Mouse (Mus musculus) E14TG2a.4 (cell line): ENCODE results near the gene Slamf8.
A peak's percentile ranks its signal among the peaks of the same experiment; 100 is the strongest.

Experiments
- H3K27me3 ChIP-seq: 2 replicates; pipeline ENCODE4 v1.6.1; 2014; ENCODE audit warnings: low read length, control low read depth; ENCODE audit not compliant: insufficient read depth
- H3K36me3 ChIP-seq: 2 replicates; pipeline ENCODE4 v1.6.1; 2014; ENCODE audit warnings: low read length, control low read depth; ENCODE audit not compliant: insufficient read depth
- H3K4me1 ChIP-seq: replicated peaks from 2 replicates; pipeline ENCODE4 v1.6.1; 2014; ENCODE audit warnings: low read depth, low read length, control low read depth
- H3K4me3 ChIP-seq: replicated peaks from 2 replicates; pipeline ENCODE4 v1.5.1; 2014; ENCODE audit warnings: mild to moderate bottlenecking, low read length
- H3K9me3 ChIP-seq: 2 replicates; pipeline ENCODE4 v1.6.1; 2014; ENCODE audit warnings: low read length, control low read depth
- CTCF ChIP-seq: conservative IDR thresholded peaks from 2 replicates; pipeline ENCODE4 v1.5.1; 2014; ENCODE audit warnings: low read length
- NANOG ChIP-seq: IDR thresholded peaks from 2 replicates; pipeline ENCODE4 v1.6.1; 2014; ENCODE audit warnings: borderline replicate concordance, low read length, mixed read lengths
- POU5F1 ChIP-seq: IDR thresholded peaks from 2 replicates; pipeline ENCODE4 v1.6.1; 2014; ENCODE audit warnings: low read length, borderline replicate concordance

Gene Slamf8

DNA sequence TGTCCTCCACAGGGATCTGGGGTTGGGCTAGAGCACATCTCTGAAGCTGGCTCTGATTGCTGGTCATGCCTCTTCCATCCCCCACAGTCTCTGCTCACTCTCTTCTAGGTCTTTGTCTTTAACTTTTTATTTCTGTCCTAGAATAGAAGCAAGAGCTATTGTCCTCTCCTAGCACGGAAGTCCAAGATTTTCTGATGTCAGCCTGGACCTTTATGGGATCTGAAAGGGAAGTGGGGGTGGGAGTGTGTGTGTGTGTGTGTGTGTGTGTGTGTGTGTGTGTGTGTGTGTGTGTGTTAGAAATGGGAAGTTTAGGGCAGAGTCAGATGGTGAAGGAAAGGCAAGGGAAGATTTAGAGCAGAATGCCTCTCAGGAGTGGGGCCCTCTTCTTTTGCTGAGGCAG is 37.7 kb downstream of the Slamf8 start:
- H3K9me3 ChIP-seq, result peaks cover 7% of the 10 kb centered on the region; the same call in 1 of the 2 replicates
- H3K4me3 ChIP-seq, result no peak overlapping the region
- peaks cover 77% of the 10 kb centered on the region for H3K27me3 ChIP-seq
- TF ChIP-seq POU5F1 (no peak), NANOG (no peak), CTCF (no peak)
- H3K4me1 ChIP-seq, result peaks cover 41% of the 10 kb centered on the region
- no peaks in the 10 kb centered on the region for H3K36me3 ChIP-seq

DNA sequence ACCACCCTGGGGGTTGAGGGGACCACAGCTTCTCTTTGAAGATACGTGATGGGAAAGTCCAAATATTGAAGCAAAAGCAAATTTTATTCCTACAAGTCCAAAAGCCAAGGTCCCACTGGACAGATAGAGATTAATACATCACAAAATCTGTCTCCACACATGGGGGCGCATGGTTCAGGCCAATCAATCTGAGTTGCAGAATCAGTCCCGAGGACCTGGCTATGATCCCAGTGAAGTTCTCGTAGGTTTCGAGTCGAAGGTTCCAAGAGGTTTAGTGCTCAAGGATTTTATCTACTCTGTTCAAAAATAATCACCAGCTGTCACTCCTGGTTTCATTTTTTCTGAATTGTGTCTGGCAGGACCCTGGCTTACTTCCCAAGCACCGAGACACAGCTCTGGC is 39.4 kb downstream of the Slamf8 start:
- H3K4me3 ChIP-seq, result no peak overlapping the region
- H3K9me3 ChIP-seq, result peaks cover 7% of the 10 kb centered on the region; the same call in 1 of the 2 replicates
- H3K36me3 ChIP-seq, result no peaks in the 10 kb centered on the region
- peaks cover 33% of the 10 kb centered on the region for H3K4me1 ChIP-seq
- H3K27me3 ChIP-seq, result peaks cover 74% of the 10 kb centered on the region
- no peak for TF ChIP-seq CTCF
- TF ChIP-seq POU5F1, result no peak
- no peak for TF ChIP-seq NANOG

DNA sequence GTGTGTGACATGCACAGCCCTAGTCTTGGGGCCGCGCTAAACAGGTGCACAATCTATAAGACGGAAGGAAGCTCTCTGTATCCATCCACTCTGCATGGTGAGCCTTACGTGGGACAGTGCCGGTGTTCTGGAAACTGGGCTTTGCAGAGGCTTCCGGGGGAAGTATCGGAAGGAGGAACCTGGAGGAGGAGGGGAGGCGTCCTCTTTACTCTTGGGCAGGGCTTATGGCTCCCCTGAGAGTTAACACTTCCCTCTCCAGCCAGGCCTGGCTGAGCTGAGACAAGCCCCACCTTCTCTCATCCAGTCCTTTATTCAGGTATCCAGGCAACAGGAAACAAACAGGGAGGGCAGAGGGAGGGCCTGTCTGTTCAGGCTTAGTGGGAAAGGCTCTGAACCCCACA is 39.8 kb downstream of the Slamf8 start:
- TF ChIP-seq NANOG, result no peak
- TF ChIP-seq CTCF, result no peak
- TF ChIP-seq POU5F1, result no peak
- Histone ChIP-seq H3K4me3 (peak overlapping the region; percentile 78), H3K9me3 (peaks cover 7% of the 10 kb centered on the region; the same call in 1 of the 2 replicates), H3K27me3 (peaks cover 74% of the 10 kb centered on the region), H3K36me3 (no peaks in the 10 kb centered on the region), H3K4me1 (peaks cover 28% of the 10 kb centered on the region)

DNA sequence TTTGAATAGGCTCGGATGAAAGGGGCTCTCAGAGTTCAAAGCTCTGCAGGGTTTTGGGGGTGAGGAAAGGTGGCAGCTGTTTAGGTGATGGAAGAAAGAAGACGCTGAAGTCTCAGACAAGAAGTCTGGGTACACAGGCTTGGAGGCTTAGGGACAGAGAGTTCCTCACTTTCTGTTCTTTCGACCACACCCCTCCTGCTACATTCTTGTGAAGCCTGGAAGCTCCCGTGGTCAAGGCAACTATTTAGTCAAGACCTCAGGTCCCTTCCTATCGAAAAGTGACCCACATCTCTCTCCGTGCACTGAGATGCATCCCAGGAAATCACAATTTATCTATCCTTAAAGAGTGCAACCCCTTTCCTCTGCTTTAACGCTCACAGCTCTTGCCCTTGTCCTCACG is 40.7 kb downstream of the Slamf8 start:
- TF ChIP-seq POU5F1, result no peak
- TF ChIP-seq NANOG, result no peak
- no peak for TF ChIP-seq CTCF
- Histone ChIP-seq H3K4me1 (peaks cover 34% of the 10 kb centered on the region), H3K9me3 (peaks cover 3% of the 10 kb centered on the region; the same call in 1 of the 2 replicates), H3K27me3 (peaks cover 74% of the 10 kb centered on the region), H3K36me3 (no peaks in the 10 kb centered on the region), H3K4me3 (peak overlapping the region; percentile 78)

DNA sequence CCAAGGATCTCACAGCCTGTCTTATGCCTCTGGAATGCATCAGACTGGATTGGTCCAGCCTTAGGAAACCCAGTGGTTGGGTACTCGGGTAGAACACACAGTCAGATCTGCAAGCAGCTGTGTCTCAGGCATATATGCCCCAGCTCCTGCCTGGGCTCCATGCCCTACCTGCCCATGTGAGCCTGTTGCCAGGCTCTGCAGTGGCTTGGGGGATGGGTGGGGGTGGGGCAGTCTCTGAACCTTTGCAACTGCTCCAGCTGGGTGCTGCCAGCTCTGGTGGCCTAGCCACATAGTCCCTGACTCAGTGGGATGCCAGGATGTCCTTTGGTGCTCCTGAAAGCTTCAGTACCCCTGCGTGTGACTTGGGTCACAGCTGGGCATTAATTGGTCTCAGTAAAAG is 41.1 kb downstream of the Slamf8 start:
- no peaks in the 10 kb centered on the region for H3K36me3 ChIP-seq
- H3K4me3 ChIP-seq, result peak overlapping the region; percentile 78; the same call in 1 of the 2 replicates
- H3K9me3 ChIP-seq, result no peaks in the 10 kb centered on the region
- peaks cover 72% of the 10 kb centered on the region for H3K27me3 ChIP-seq
- no peak for TF ChIP-seq NANOG
- peaks cover 34% of the 10 kb centered on the region for H3K4me1 ChIP-seq

DNA sequence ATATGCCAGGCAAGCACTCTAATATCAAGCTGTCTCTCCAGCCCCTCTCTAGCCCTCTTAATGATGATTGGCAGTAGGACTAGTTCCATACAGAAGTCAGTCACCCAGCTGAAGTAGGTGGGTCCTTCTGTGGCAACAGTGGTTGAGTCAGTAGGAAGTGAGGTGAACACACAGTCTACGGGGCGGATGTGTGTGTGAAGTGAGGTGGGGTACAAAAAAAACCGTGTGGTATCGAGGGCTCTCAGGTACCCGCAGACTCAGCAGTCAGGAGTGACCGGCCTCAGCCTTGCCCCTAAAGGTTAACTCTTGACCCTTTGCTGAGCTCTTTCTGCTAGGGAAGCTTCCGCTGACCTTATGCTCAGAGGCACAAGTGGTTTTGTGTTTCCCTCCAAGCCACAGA is 41.9 kb downstream of the Slamf8 start:
- TF ChIP-seq POU5F1 (no peak), CTCF (no peak), NANOG (no peak)
- H3K36me3 ChIP-seq, result no peaks in the 10 kb centered on the region
- peaks cover 39% of the 10 kb centered on the region for H3K4me1 ChIP-seq
- no peaks in the 10 kb centered on the region for H3K9me3 ChIP-seq
- H3K27me3 ChIP-seq, result peaks cover 74% of the 10 kb centered on the region
- no peak overlapping the region for H3K4me3 ChIP-seq

DNA sequence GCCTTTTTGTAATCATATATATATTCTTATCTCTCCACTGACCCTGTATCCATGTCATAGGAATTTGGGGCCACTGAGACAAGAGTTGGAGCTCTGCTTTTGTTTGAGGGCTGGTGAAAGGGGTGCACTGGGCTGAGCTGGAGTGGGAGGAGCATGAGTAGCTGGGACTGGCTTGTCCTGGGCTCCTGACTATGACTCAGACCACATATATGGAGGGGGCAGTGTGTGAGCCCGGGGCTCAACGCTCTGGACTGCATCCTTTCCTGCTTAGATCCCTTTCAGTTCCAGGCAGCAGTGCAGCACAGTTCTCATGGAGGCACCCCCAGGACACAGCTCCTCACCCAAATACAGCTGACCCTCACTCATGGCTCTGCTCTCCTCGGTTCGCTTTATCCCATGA is 44.3 kb downstream of the Slamf8 start:
- no peak overlapping the region for H3K4me3 ChIP-seq

DNA sequence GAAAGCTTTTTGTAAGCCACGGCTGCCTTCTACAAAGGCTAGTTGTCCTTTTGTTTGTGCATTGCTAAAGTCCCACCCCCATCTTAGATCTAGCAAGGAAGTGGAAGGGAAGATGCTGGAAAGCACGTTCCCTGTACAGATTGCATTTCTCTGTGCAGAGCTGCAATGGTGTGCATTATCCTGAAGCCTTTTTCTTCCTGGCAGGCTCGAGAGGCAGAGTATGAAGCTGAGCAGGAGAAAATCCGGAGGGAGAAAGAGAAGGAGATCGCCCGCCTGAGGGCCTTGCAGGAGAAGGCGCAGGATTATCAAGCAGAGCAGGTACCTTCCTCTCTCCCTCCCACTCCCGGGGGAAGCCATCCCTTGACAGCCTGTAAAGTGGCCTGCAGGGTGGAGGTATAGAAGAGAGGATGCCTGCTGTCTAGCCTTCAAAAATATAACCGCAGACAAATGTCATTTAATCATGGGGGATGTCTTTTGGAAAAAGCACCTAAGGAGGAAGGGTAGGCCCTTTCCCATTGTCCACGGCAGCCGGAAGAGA is 50.0 kb downstream of the Slamf8 start:
- H3K36me3 ChIP-seq, result no peaks in the 10 kb centered on the region
- no peaks in the 10 kb centered on the region for H3K9me3 ChIP-seq
- H3K4me3 ChIP-seq, result no peak overlapping the region
- peaks cover 14% of the 10 kb centered on the region; the same call in 1 of the 2 replicates for H3K4me1 ChIP-seq
- peaks cover 78% of the 10 kb centered on the region for H3K27me3 ChIP-seq
- TF ChIP-seq NANOG (no peak), CTCF (no peak), POU5F1 (no peak)

More for the DNA sequence above, 44.3 kb downstream of the Slamf8 start:
- TF ChIP-seq NANOG (no peak), CTCF (no peak), POU5F1 (no peak)
- H3K27me3 ChIP-seq, result peaks cover 73% of the 10 kb centered on the region
- peaks cover 41% of the 10 kb centered on the region for H3K4me1 ChIP-seq
- H3K36me3 ChIP-seq, result no peaks in the 10 kb centered on the region
- no peaks in the 10 kb centered on the region for H3K9me3 ChIP-seq

DNA sequence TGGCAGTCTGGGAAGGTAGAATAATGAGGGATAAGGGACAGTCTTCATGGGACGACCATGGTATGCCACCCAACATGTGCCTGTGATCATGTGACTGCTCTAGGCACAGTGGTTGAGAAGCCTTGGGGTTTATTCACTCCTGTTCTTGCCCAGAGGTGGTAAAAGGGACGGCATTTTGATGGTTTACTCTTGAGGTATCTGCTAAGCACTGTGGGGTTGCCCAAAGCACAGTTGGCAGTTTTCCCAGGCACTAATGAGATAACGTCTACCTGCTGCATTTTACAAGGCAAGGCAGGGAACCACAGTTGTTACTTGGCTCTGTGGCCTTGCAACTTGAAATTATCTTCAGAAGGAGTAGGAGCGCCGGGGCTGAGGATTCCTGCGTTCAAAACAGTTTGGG is 50.5 kb downstream of the Slamf8 start:
- TF ChIP-seq CTCF, result no peak
- no peak for TF ChIP-seq POU5F1
- no peak for TF ChIP-seq NANOG
- H3K4me1 ChIP-seq, result peaks cover 14% of the 10 kb centered on the region; the same call in 1 of the 2 replicates

DNA sequence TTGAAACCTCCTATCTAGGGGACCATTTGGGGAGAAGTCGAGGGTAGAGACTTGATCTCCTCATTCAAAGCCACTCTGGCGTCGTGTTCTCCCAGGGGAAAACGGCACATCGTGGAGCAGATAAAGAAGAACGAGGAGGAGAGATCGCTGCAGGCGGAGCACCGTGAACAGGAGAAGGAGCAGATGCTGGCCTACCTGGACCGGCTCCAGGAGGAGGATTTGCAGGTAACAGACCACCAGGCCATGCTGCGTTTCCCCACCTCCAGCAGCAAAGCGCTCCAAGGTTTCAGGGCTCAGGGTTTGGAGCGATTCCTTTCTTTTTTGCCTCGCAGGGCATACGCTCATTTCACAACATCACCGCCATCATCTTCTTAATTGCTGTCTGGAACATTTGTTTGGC is 55.3 kb downstream of the Slamf8 start:
- no peaks in the 10 kb centered on the region for H3K9me3 ChIP-seq

More for the DNA sequence above, 50.5 kb downstream of the Slamf8 start:
- Histone ChIP-seq H3K4me3 (no peak overlapping the region), H3K9me3 (no peaks in the 10 kb centered on the region), H3K27me3 (peaks cover 78% of the 10 kb centered on the region), H3K36me3 (no peaks in the 10 kb centered on the region)

More for the DNA sequence above, 55.3 kb downstream of the Slamf8 start:
- Histone ChIP-seq H3K36me3 (no peaks in the 10 kb centered on the region), H3K27me3 (peaks cover 81% of the 10 kb centered on the region), H3K4me1 (peaks cover 33% of the 10 kb centered on the region), H3K4me3 (no peak overlapping the region)
- no peak for TF ChIP-seq CTCF
- no peak for TF ChIP-seq POU5F1
